Mouse (Mus musculus): ENCODE results near the gene Abr. TPM values are rescaled to one million over a fixed set of nuclear protein-coding genes. Genes with fewer than 3 reads are reported as not detected.

Gene Abr
- total and polyA plus RNA-seq, 2 experiments from 2014 or later, result 87.5 to 211 TPM

GRCm38 (mm10) chr11:76525646-76526351 lies 96.3 kb downstream of the Abr start:
- ATAC-seq (no peak), DNase-seq (ENCODE audit: low spot score) (no peak)
- 73% methylated on average over 4 of the region's 4 CpGs for WGBS

GRCm38 (mm10) chr11:76524947-76525346 lies 97.2 kb downstream of the Abr start:
- DNase-seq (ENCODE audit: low spot score), result peak; percentile 91
- H3K9ac ChIP-seq (replicated peaks; ENCODE audit: low read length), result no peak overlapping the region
- H3K4me1 ChIP-seq (ENCODE audit: insufficient read depth, low read length), result peaks cover 28% of the 10 kb centered on the region
- 0 out of 2 replicates have a peak overlapping the region, but pooled peaks have one; percentile 3 for H3K27ac ChIP-seq
- H3K4me2 ChIP-seq (ENCODE audit: low read depth, low read length), result no peak overlapping the region
- WGBS, result 5% methylated on average over 8 of the region's 8 CpGs
- no peaks in the 10 kb centered on the region for H3K9me3 ChIP-seq (ENCODE audit: low read length)
- H3K36me3 ChIP-seq (ENCODE audit: insufficient read depth, low read length), result no peaks in the 10 kb centered on the region
- TF ChIP-seq CTCF (IDR thresholded peaks at IDR 0.05; ENCODE audit: low read depth), result peak; percentile 98
- ATAC-seq, result peak; percentile 69
- H3K4me3 ChIP-seq (ENCODE audit: low read length), result no peak overlapping the region
- H3K27me3 ChIP-seq (ENCODE audit: insufficient read depth, low read length), result no peaks in the 10 kb centered on the region

More at GRCm38 (mm10) chr11:76525646-76526351, 96.3 kb downstream of the Abr start:
- no peak overlapping the region for H3K4me3 ChIP-seq (ENCODE audit: low read length)
- peaks cover 32% of the 10 kb centered on the region for H3K4me1 ChIP-seq (ENCODE audit: insufficient read depth, low read length)
- H3K27ac ChIP-seq, result no peak overlapping the region
- no peak overlapping the region for H3K4me2 ChIP-seq (ENCODE audit: low read depth, low read length)
- H3K27me3 ChIP-seq (ENCODE audit: insufficient read depth, low read length), result no peaks in the 10 kb centered on the region
- no peak overlapping the region for H3K9ac ChIP-seq (replicated peaks; ENCODE audit: low read length)
- TF ChIP-seq CTCF (IDR thresholded peaks at IDR 0.05; ENCODE audit: low read depth), result no peak
- no peaks in the 10 kb centered on the region for H3K36me3 ChIP-seq (ENCODE audit: insufficient read depth, low read length)
- H3K9me3 ChIP-seq (ENCODE audit: low read length), result no peaks in the 10 kb centered on the region

DNA sequence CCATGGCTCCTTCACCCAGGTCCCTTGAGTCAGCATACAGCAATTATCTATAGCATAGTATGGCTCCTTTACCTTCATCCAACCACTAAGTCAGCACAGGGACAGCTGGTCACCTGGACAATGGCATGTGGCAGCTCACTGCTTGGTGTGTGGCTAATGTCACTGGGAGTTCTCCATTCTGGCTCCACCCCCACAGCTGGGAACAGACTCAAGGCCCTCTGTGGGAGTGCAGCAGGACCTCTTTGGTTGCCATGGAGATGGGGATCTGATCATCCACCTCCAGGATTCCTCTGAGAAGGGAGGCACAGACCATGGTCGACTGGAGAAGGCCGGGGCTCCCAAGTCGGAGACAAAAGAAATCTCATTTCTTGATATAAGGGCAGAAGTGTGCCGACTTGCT lies 98.8 kb downstream of the Abr start:
- Histone ChIP-seq H3K27me3 (ENCODE audit: insufficient read depth, low read length) (no peaks in the 10 kb centered on the region), H3K4me1 (ENCODE audit: insufficient read depth, low read length) (peaks cover 16% of the 10 kb centered on the region), H3K9me3 (ENCODE audit: low read length) (no peaks in the 10 kb centered on the region), H3K27ac (peak overlapping the region; percentile 12; the same call in 1 of the 2 replicates), H3K36me3 (ENCODE audit: insufficient read depth, low read length) (no peaks in the 10 kb centered on the region), H3K4me3 (ENCODE audit: low read length) (no peak overlapping the region), H3K4me2 (ENCODE audit: low read depth, low read length) (no peak overlapping the region), H3K9ac (replicated peaks; ENCODE audit: low read length) (no peak overlapping the region)
- no peak for TF ChIP-seq CTCF (IDR thresholded peaks at IDR 0.05; ENCODE audit: low read depth)
- WGBS, result 13% methylated on average over 4 of the region's 4 CpGs
- peak; percentile 73 for DNase-seq (ENCODE audit: low spot score)
- ATAC-seq, result peak; percentile 64

GRCm38 (mm10) chr11:76520889-76521288 lies 101.2 kb downstream of the Abr start:
- H3K4me2 ChIP-seq (ENCODE audit: low read depth, low read length), result no peak overlapping the region
- H3K9ac ChIP-seq (replicated peaks; ENCODE audit: low read length), result no peak overlapping the region
- no peaks in the 10 kb centered on the region for H3K27me3 ChIP-seq (ENCODE audit: insufficient read depth, low read length)
- 89% methylated on average over 6 of the region's 6 CpGs for WGBS
- ATAC-seq (no peak), DNase-seq (ENCODE audit: low spot score) (no peak)
- no peak overlapping the region for H3K27ac ChIP-seq
- H3K4me1 ChIP-seq (ENCODE audit: insufficient read depth, low read length), result peaks cover 16% of the 10 kb centered on the region
- H3K36me3 ChIP-seq (ENCODE audit: insufficient read depth, low read length), result no peaks in the 10 kb centered on the region
- TF ChIP-seq CTCF (IDR thresholded peaks at IDR 0.05; ENCODE audit: low read depth), result no peak
- H3K9me3 ChIP-seq (ENCODE audit: low read length), result no peaks in the 10 kb centered on the region
- no peak overlapping the region for H3K4me3 ChIP-seq (ENCODE audit: low read length)

DNA sequence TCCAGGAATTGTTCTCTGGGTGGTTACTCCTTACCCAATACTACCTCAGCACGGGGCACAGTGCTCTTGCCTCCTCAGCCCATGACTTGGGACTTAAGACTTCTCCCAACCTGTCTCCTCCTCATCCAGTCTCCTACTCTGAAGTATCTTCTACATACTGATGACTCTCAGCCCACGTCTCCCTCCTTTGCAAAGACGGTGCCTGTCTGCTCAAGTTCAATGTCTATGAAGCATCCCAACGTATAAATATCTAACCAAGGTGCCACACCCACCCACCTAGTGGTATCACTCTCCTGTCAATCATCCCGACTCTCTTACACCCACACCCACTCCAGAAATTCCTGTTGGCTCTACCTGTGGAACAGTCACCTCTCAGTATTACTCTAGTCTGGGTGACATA lies 103.5 kb downstream of the Abr start:
- Histone ChIP-seq H3K36me3 (ENCODE audit: insufficient read depth, low read length) (no peaks in the 10 kb centered on the region), H3K4me2 (ENCODE audit: low read depth, low read length) (no peak overlapping the region), H3K27me3 (ENCODE audit: insufficient read depth, low read length) (no peaks in the 10 kb centered on the region), H3K27ac (no peak overlapping the region), H3K4me3 (ENCODE audit: low read length) (no peak overlapping the region), H3K4me1 (ENCODE audit: insufficient read depth, low read length) (peaks cover 10% of the 10 kb centered on the region), H3K9me3 (ENCODE audit: low read length) (no peaks in the 10 kb centered on the region), H3K9ac (replicated peaks; ENCODE audit: low read length) (no peak overlapping the region)
- DNase-seq (ENCODE audit: low spot score) (no peak), ATAC-seq (no peak)
- 92% methylated on average over 5 of the region's 5 CpGs for WGBS
- no peak for TF ChIP-seq CTCF (IDR thresholded peaks at IDR 0.05; ENCODE audit: low read depth)

GRCm38 (mm10) chr11:76518125-76518524 lies 104.0 kb downstream of the Abr start:
- Histone ChIP-seq H3K4me3 (ENCODE audit: low read length) (no peak overlapping the region), H3K27me3 (ENCODE audit: insufficient read depth, low read length) (no peaks in the 10 kb centered on the region), H3K27ac (no peak overlapping the region), H3K9me3 (ENCODE audit: low read length) (no peaks in the 10 kb centered on the region), H3K36me3 (ENCODE audit: insufficient read depth, low read length) (no peaks in the 10 kb centered on the region), H3K4me1 (ENCODE audit: insufficient read depth, low read length) (peaks cover 5% of the 10 kb centered on the region), H3K9ac (replicated peaks; ENCODE audit: low read length) (no peak overlapping the region), H3K4me2 (ENCODE audit: low read depth, low read length) (no peak overlapping the region)
- TF ChIP-seq CTCF (IDR thresholded peaks at IDR 0.05; ENCODE audit: low read depth), result no peak
- DNase-seq (ENCODE audit: low spot score), result no peak
- no peak for ATAC-seq
- 93% methylated on average over 4 of the region's 4 CpGs for WGBS

- ATAC-seq, result no peak
- no peak overlapping the region for H3K4me3 ChIP-seq (ENCODE audit: low read length)
- WGBS, result 77% methylated on average over 3 of the region's 3 CpGs
- H3K27me3 ChIP-seq (ENCODE audit: insufficient read depth, low read length), result no peaks in the 10 kb centered on the region
- H3K4me2 ChIP-seq (ENCODE audit: low read depth, low read length), result no peak overlapping the region
- no peaks in the 10 kb centered on the region for H3K4me1 ChIP-seq (ENCODE audit: insufficient read depth, low read length)
- H3K9me3 ChIP-seq (ENCODE audit: low read length), result no peaks in the 10 kb centered on the region
- no peak for DNase-seq (ENCODE audit: low spot score)
- H3K36me3 ChIP-seq (ENCODE audit: insufficient read depth, low read length), result no peaks in the 10 kb centered on the region
- no peak overlapping the region for H3K9ac ChIP-seq (replicated peaks; ENCODE audit: low read length)
- no peak overlapping the region for H3K27ac ChIP-seq
- TF ChIP-seq CTCF (IDR thresholded peaks at IDR 0.05; ENCODE audit: low read depth), result no peak
Observed at GRCm38 (mm10) chr11:76516951-76517350, 105.2 kb downstream of the Abr start.
